In the genomic region with DNA sequence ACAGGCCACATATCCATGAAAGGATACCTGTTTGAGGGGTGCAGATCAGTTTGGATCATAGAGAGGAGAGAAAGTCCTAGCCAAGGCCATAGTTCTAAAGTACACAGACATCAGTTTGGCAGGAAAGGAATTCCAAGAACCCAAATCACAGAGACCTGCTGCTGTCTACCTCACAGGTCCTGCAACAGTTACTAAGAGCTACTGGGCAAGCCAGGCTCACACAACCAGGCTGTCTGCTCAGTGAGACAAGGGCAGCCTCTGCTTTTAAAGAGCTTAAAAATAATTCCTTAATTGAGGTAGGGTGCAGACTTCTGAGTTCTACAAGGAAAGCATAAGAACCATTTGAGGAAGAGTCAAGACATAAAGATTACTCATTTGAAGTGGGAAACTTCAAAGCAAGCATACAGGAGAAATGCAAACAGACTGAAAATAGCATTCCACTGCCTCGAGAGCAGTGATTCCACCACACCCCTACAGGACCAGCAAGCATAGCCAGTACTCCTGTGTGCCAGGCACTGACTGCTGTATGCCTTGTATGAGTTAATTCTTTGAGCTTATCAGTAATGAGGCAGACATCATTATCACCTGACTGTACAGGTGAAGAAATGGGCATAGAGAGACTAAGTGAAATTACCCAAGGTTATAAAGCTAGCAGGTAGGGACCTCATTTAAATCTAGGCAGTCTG, we compare ENCODE assay signal across 23 mouse cellular contexts. TPM values are rescaled to one million over a fixed set of nuclear protein-coding genes. Genes with fewer than 3 reads are reported as not detected.
DNase-seq lines count a peak whose midpoint lies in the region; ATAC-seq and TF ChIP-seq lines count a peak whose summit lies in the region.
"Had no signal": no experiment of that assay in that cellular context is flagged by ENCODE, and none has a peak within 500 bp of the region (broad histone marks: within the 10 kb centered on the region; RNA-seq: fewer than 3 reads in every experiment).

No protein-coding gene starts in this region.

- TF ChIP-seq EP300 in lung, postnatal 0 days (IDR thresholded peaks at IDR 0.05): no peak; the same call in 1 of the 2 replicates

- TF ChIP-seq CTCF in lung, postnatal 0 days (IDR thresholded peaks at IDR 0.05): no peak

- no peak overlapping the region for H3K4me2 ChIP-seq in heart, embryonic 15.5 days
- no peak overlapping the region for H3K4me2 ChIP-seq in lung, postnatal 0 days (replicated peaks; ENCODE audit: low read depth, low read length)
- H3K4me2 ChIP-seq: embryonic facial prominence, embryonic 15.5 days; limb, embryonic 13.5 days; liver, embryonic 12.5 days; neural tube, embryonic 13.5 days had no signal

- no peaks in the 10 kb centered on the region for H3K36me3 ChIP-seq in heart, embryonic 15.5 days
- no peaks in the 10 kb centered on the region for H3K36me3 ChIP-seq in lung, postnatal 0 days (ENCODE audit: insufficient read depth, low read length)
- H3K36me3 ChIP-seq: embryonic facial prominence, embryonic 15.5 days; limb, embryonic 13.5 days; liver, embryonic 12.5 days; midbrain, embryonic 10.5 days; neural tube, embryonic 13.5 days had no signal

- no peak overlapping the region for H3K9ac ChIP-seq in heart, embryonic 15.5 days
- H3K9ac ChIP-seq in lung, postnatal 0 days (replicated peaks; ENCODE audit: low read depth): no peak overlapping the region
- H3K9ac ChIP-seq: embryonic facial prominence, embryonic 15.5 days; limb, embryonic 13.5 days; liver, embryonic 12.5 days; neural tube, embryonic 13.5 days had no signal

- H3K4me1 ChIP-seq in heart, embryonic 15.5 days (replicated peaks): peaks cover 11% of the 10 kb centered on the region
- H3K4me1 ChIP-seq in lung, postnatal 0 days (ENCODE audit: insufficient read depth, low read depth, low read length): peaks cover 5% of the 10 kb centered on the region; the same call in 1 of the 2 replicates
- H3K4me1 ChIP-seq: embryonic facial prominence, embryonic 15.5 days; limb, embryonic 13.5 days; midbrain, embryonic 10.5 days; neural tube, embryonic 13.5 days had no signal

- no peak for DNase-seq in heart, adult 8-10 months (ENCODE audit: low spot score)
- DNase-seq in lung, postnatal 0 days (ENCODE audit: low spot score): peak; percentile 64
- DNase-seq in lung, postnatal 10 days: no peak
- peak; percentile 6 to 42 for DNase-seq in lung, postnatal 4 days
- DNase-seq in adrenal gland, postnatal 4 days (ENCODE audit: low spot score in 2 of 2): no peak
- no peak for DNase-seq in urinary bladder, postnatal 10 days (ENCODE audit: low spot score)
- DNase-seq: adrenal gland, postnatal 25 days; cerebellum, adult 9-10 months; gastrocnemius, postnatal 14 days; heart, adult 11 months; heart, postnatal 10 days; kidney, postnatal 25 days; layer of hippocampus, postnatal 36 days; right cerebral cortex, postnatal 4 days had no signal

- 0 out of 2 replicates have a peak, but pooled peaks have one; percentile 35 for ATAC-seq in heart, embryonic 15.5 days (replicated peaks; ENCODE audit: insufficient number of reproducible peaks, insufficient read depth, low FRiP score, low read depth)
- peak; percentile 82 for ATAC-seq in lung, postnatal 0 days
- ATAC-seq: forebrain, embryonic 14.5 days; liver, embryonic 12.5 days; midbrain, embryonic 16.5 days had no signal

- H3K27me3 ChIP-seq in heart, embryonic 15.5 days: no peaks in the 10 kb centered on the region
- H3K27me3 ChIP-seq in lung, postnatal 0 days (replicated peaks; ENCODE audit: insufficient read depth, low read length): no peaks in the 10 kb centered on the region
- H3K27me3 ChIP-seq: embryonic facial prominence, embryonic 15.5 days; limb, embryonic 13.5 days; liver, embryonic 12.5 days; neural tube, embryonic 13.5 days had no signal

- no peak overlapping the region; the same call in 1 of the 2 replicates for H3K27ac ChIP-seq in heart, embryonic 15.5 days
- H3K27ac ChIP-seq in lung, postnatal 0 days (ENCODE audit: low read length): peak overlapping the region; percentile 55
- H3K27ac ChIP-seq: embryonic facial prominence, embryonic 15.5 days; limb, embryonic 13.5 days; liver, embryonic 12.5 days; midbrain, embryonic 10.5 days; neural tube, embryonic 13.5 days had no signal

- no peaks in the 10 kb centered on the region for H3K9me3 ChIP-seq in heart, embryonic 15.5 days (replicated peaks)
- no peaks in the 10 kb centered on the region for H3K9me3 ChIP-seq in lung, postnatal 0 days (ENCODE audit: low read length)
- H3K9me3 ChIP-seq: embryonic facial prominence, embryonic 15.5 days; limb, embryonic 13.5 days; liver, embryonic 12.5 days; midbrain, embryonic 10.5 days; neural tube, embryonic 13.5 days had no signal

- WGBS in heart, embryonic 15.5 days: 21% methylated on average over 1 of the region's 1 CpGs
- 21% methylated on average over 1 of the region's 1 CpGs for WGBS in lung, postnatal 0 days

- H3K4me3 ChIP-seq in heart, embryonic 15.5 days: no peak overlapping the region
- H3K4me3 ChIP-seq in lung, postnatal 0 days (ENCODE audit: low read depth, low read length): no peak overlapping the region
- H3K4me3 ChIP-seq: embryonic facial prominence, embryonic 15.5 days; limb, embryonic 13.5 days; liver, embryonic 12.5 days; midbrain, embryonic 10.5 days; myocyte; neural tube, embryonic 13.5 days had no signal

RNA-seq across cellular contexts. Expression of a gene that starts 58.8 kb away (rescaled TPM):
- 132 and 157 TPM in 2 replicates for polyA plus RNA-seq in heart, embryonic 15.5 days (2015; fragmentation: Nextera tagmentation; extraction: Ambion mirVana)
- 10 to 100 TPM; 58.8 to 76.3 (median 71.7) TPM for total RNA-seq in heart, adult 8-10 months (2022)
- polyA plus RNA-seq in lung, postnatal 0 days (2015; fragmentation: Nextera tagmentation; extraction: Ambion mirVana): 82.5 and 102 TPM in 2 replicates
- total RNA-seq in adrenal gland, postnatal 4 days (2021): 10 to 100 TPM; 77.2 to 80.7 TPM

Comparison
In these comparisons a context has a peak if more than half of its experiments do, and no peak if none do; other contexts are left out.
1. DNase-seq: peak in lung, postnatal 0 days (single experiment) and lung, postnatal 4 days (2 of 2); none in heart, adult 8-10 months (single experiment), lung, postnatal 10 days (single experiment), adrenal gland, postnatal 4 days (0 of 2) and urinary bladder, postnatal 10 days (single experiment).